Mouse (Mus musculus) heart, adult 2 months (tissue): Measurements from ENCODE around the gene Pdzd2.

ENCODE experiments used
- CTCF ChIP-seq: fragments of 200-600 bp; IDR thresholded peaks from 2 replicates; pipeline ENCODE4 v1.8.1; 2022; ENCODE audit warnings: antibody characterized with exemption, mild to moderate bottlenecking, moderate library complexity
- EP300 ChIP-seq: fragments of 200-500 bp; IDR thresholded peaks from 2 replicates; pipeline ENCODE4 v1.6.1; 2011; ENCODE audit warnings: low read depth, low read length, control low read depth; ENCODE audit not compliant: insufficient read depth
- POLR2A ChIP-seq: fragments of 200-500 bp; IDR thresholded peaks from 2 replicates; pipeline ENCODE4 v1.6.1; 2011; ENCODE audit warnings: mild to moderate bottlenecking, low read depth, low read length, control low read depth; ENCODE audit not compliant: insufficient read depth

DNA sequence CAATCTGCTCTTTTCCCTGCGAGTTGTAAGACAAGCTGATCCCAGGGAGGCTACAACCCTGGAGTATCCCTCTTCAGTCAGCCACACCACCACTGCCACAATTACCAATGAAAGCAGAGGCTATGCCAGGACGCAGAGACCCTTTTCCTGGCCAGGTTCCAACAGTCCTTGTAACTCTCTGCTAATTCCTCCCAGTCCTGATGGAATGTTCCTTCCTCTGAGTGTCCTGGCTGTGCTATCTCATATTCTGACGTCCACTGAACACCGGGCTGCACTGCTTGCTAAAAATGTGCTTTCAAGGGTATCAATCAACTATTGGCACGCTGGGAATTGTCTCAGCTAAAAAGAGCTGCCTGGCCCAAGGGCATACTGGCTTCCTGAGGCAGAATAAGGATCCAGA, 18.7 kb upstream of the Pdzd2 start:
- TF ChIP-seq EP300: peak; percentile 56; the same call in 1 of the 2 replicates
- TF ChIP-seq POLR2A: no peak; the same call in 1 of the 2 replicates
- no peak for TF ChIP-seq CTCF
